Mouse (Mus musculus) layer of hippocampus, adult 11-12 months (tissue): ENCODE data around the gene Mical3.
"Not testable (repeated sequence)": the region's sequence is repeated elsewhere in the genome, so short reads cannot be mapped to it uniquely, and the experiment has no call there.

Experiments
- DNase-seq: peaks from one replicate; pipeline ENCODE4 v3.0.0; 2022; ENCODE audit warnings: low spot score

Gene Mical3

GRCm38 (mm10) chr6:120930450-120931306 lies 200.1 kb downstream of the Mical3 start:
- no peak for DNase-seq

- DNase-seq: no peak
Observed at GRCm38 (mm10) chr6:120929421-120929820, 201.4 kb downstream of the Mical3 start.

- no peak for DNase-seq
Observed at GRCm38 (mm10) chr6:120927765-120928164, 203.0 kb downstream of the Mical3 start.

- no peak for DNase-seq
Observed at GRCm38 (mm10) chr6:120926880-120927279, 203.9 kb downstream of the Mical3 start.

- not testable (repeated sequence) for DNase-seq
Observed at GRCm38 (mm10) chr6:120924791-120925321, 205.9 kb downstream of the Mical3 start.

- DNase-seq: no peak
Observed at GRCm38 (mm10) chr6:120917975-120918374, 212.8 kb downstream of the Mical3 start.

GRCm38 (mm10) chr6:120916972-120917881 lies 213.6 kb downstream of the Mical3 start:
- not testable (repeated sequence) for DNase-seq

GRCm38 (mm10) chr6:120916074-120916971 lies 214.5 kb downstream of the Mical3 start, which contains the start of gene Bid:
Gene Bid, minus strand, starts transcription at chr6:120916853.
- peak; percentile 82 for DNase-seq

- no peak for DNase-seq
Observed at GRCm38 (mm10) chr6:120915649-120915975, 215.2 kb downstream of the Mical3 start.

GRCm38 (mm10) chr6:120914911-120915648 lies 215.7 kb downstream of the Mical3 start:
- peak; percentile 26 for DNase-seq

- DNase-seq: no peak
Observed at GRCm38 (mm10) chr6:120914533-120914910, 216.3 kb downstream of the Mical3 start.

GRCm38 (mm10) chr6:120913783-120914182 lies 217.0 kb downstream of the Mical3 start:
- DNase-seq: no peak

- DNase-seq: no peak
Observed at GRCm38 (mm10) chr6:120912931-120913330, 217.9 kb downstream of the Mical3 start.

GRCm38 (mm10) chr6:120911213-120912007 lies 219.4 kb downstream of the Mical3 start:
- no peak for DNase-seq

- no peak for DNase-seq
Observed at GRCm38 (mm10) chr6:120909501-120909900, 221.3 kb downstream of the Mical3 start.

- DNase-seq: not testable (repeated sequence)
Observed at GRCm38 (mm10) chr6:120907876-120908597, 222.8 kb downstream of the Mical3 start.

- DNase-seq: no peak
Observed at GRCm38 (mm10) chr6:120906521-120906920, 224.3 kb downstream of the Mical3 start.

GRCm38 (mm10) chr6:120905111-120905510 lies 225.7 kb downstream of the Mical3 start:
- no peak for DNase-seq

- no peak for DNase-seq
Observed at GRCm38 (mm10) chr6:120903961-120904360, 226.8 kb downstream of the Mical3 start.
